25 mouse cellular contexts compared by ENCODE assay signal in genomic region chr19:57600930-57601328, GRCm38 (mm10). TPM values are rescaled to one million over a fixed set of nuclear protein-coding genes. Genes with fewer than 3 reads are reported as not detected.
DNase-seq lines count a peak whose midpoint lies in the region; ATAC-seq and TF ChIP-seq lines count a peak whose summit lies in the region.
"Had no signal": no experiment of that assay in that cellular context is flagged by ENCODE, and none has a peak within 500 bp of the region (broad histone marks: within the 10 kb centered on the region; RNA-seq: fewer than 3 reads in every experiment).

No protein-coding gene starts in this region.

- no peak for TF ChIP-seq RAD21 in MEL (IDR thresholded peaks at IDR 0.05; ENCODE audit: low read depth, low read length)

- H3K36me3 ChIP-seq in embryonic facial prominence, embryonic 11.5 days (replicated peaks; ENCODE audit: control insufficient read depth, insufficient read depth, low read depth, low read length) = no peaks in the 10 kb centered on the region
- H3K36me3 ChIP-seq in embryonic facial prominence, embryonic 10.5 days (replicated peaks) = no peaks in the 10 kb centered on the region
- peaks cover 0 to 10% of the 10 kb centered on the region in 2 experiments; a peak in 2 of 4 replicates for H3K36me3 ChIP-seq in MEL (ENCODE audit: control insufficient read depth in 1 of 2, insufficient read depth in 2 of 2, low read length in 2 of 2)
- H3K36me3 ChIP-seq in embryonic facial prominence, embryonic 13.5 days = no peaks in the 10 kb centered on the region
- H3K36me3 ChIP-seq in kidney, embryonic 15.5 days = no peaks in the 10 kb centered on the region
- H3K36me3 ChIP-seq in hindbrain, embryonic 10.5 days = no peaks in the 10 kb centered on the region
- H3K36me3 ChIP-seq: embryonic facial prominence, embryonic 15.5 days; heart, embryonic 12.5 days; heart, embryonic 15.5 days; hindbrain, embryonic 12.5 days; hindbrain, embryonic 15.5 days had no signal

- ATAC-seq in embryonic facial prominence, embryonic 11.5 days (replicated peaks; ENCODE audit: insufficient number of reproducible peaks, low FRiP score, low TSS enrichment, low read depth) = no peak
- no peak for ATAC-seq in embryonic facial prominence, embryonic 13.5 days (ENCODE audit: insufficient number of reproducible peaks, insufficient read depth, low FRiP score, low TSS enrichment, low read depth)
- no peak for ATAC-seq in kidney, embryonic 15.5 days (replicated peaks; ENCODE audit: low FRiP score)
- ATAC-seq: forebrain, embryonic 14.5 days; forebrain, postnatal 0 days; intestine, postnatal 0 days had no signal

- 45% methylated on average over 2 of the region's 2 CpGs for whole genome bisulfite sequencing in embryonic facial prominence, embryonic 11.5 days
- 56% methylated on average over 2 of the region's 2 CpGs for whole genome bisulfite sequencing in embryonic facial prominence, embryonic 10.5 days
- WGBS in embryonic facial prominence, embryonic 13.5 days = 18% methylated on average over 2 of the region's 2 CpGs
- 87% methylated on average over 2 of the region's 2 CpGs for WGBS in kidney, embryonic 15.5 days
- 84% methylated on average over 2 of the region's 2 CpGs for WGBS in hindbrain, embryonic 10.5 days

- H3K9ac ChIP-seq in embryonic facial prominence, embryonic 11.5 days (replicated peaks; ENCODE audit: low read length) = no peak overlapping the region
- H3K9ac ChIP-seq in MEL (ENCODE audit: control insufficient read depth, low read depth, low read length, poor library complexity, severe bottlenecking) = no peak overlapping the region
- no peak overlapping the region for H3K9ac ChIP-seq in embryonic facial prominence, embryonic 13.5 days
- H3K9ac ChIP-seq in kidney, embryonic 15.5 days = no peak overlapping the region
- H3K9ac ChIP-seq: embryonic facial prominence, embryonic 15.5 days; forebrain, postnatal 0 days; heart, embryonic 12.5 days; heart, embryonic 15.5 days; hindbrain, embryonic 12.5 days; hindbrain, embryonic 15.5 days had no signal

- H3K4me2 ChIP-seq in embryonic facial prominence, embryonic 11.5 days (ENCODE audit: low read depth, low read length) = no peak overlapping the region
- H3K4me2 ChIP-seq in embryonic facial prominence, embryonic 13.5 days = no peak overlapping the region
- H3K4me2 ChIP-seq in kidney, embryonic 15.5 days = no peak overlapping the region
- H3K4me2 ChIP-seq: embryonic facial prominence, embryonic 15.5 days; heart, embryonic 12.5 days; heart, embryonic 15.5 days; hindbrain, embryonic 12.5 days; hindbrain, embryonic 15.5 days had no signal

- H3K79me2 ChIP-seq in MEL (ENCODE audit: control insufficient read depth, insufficient read depth, low read length, poor library complexity) = no peaks in the 10 kb centered on the region; the same call in 1 of the 2 replicates

- H3K9me3 ChIP-seq in embryonic facial prominence, embryonic 11.5 days (replicated peaks; ENCODE audit: control insufficient read depth, low read length) = no peaks in the 10 kb centered on the region
- no peaks in the 10 kb centered on the region for H3K9me3 ChIP-seq in embryonic facial prominence, embryonic 10.5 days
- H3K9me3 ChIP-seq in MEL (replicated peaks; ENCODE audit: insufficient read depth, low read length) = no peaks in the 10 kb centered on the region
- H3K9me3 ChIP-seq in embryonic facial prominence, embryonic 13.5 days = no peaks in the 10 kb centered on the region
- H3K9me3 ChIP-seq in kidney, embryonic 15.5 days (replicated peaks) = no peaks in the 10 kb centered on the region
- H3K9me3 ChIP-seq in hindbrain, embryonic 10.5 days = 0 out of 2 replicates have a peak, but pooled peaks cover 3% of the 10 kb centered on the region
- H3K9me3 ChIP-seq: embryonic facial prominence, embryonic 15.5 days; heart, embryonic 15.5 days; hindbrain, embryonic 12.5 days; hindbrain, embryonic 15.5 days had no signal

- DNase-seq in embryonic facial prominence, embryonic 11.5 days (ENCODE audit: low spot score) = peak; percentile 48
- DNase-seq in embryonic facial prominence, embryonic 10.5 days (ENCODE audit: low spot score) = no peak
- peak; percentile 35 for DNase-seq in MEL (ENCODE audit: low read depth, low spot score)
- no peak for DNase-seq in hindbrain, embryonic 10.5 days (ENCODE audit: low spot score)
- DNase-seq: adrenal gland, adult 8-10 months; adrenal gland, postnatal 25 days; cerebellum, adult 11-12 months; cerebellum, adult 8-10 months; cerebellum, postnatal 10 days; cerebellum, postnatal 36 days; embryo, embryonic 11 days; forebrain, postnatal 0 days; gastrocnemius, adult 2 months; gastrocnemius, postnatal 14 days; heart, postnatal 10 days; heart, postnatal 36 days had no signal

- no peak overlapping the region for H3K27ac ChIP-seq in embryonic facial prominence, embryonic 11.5 days (replicated peaks; ENCODE audit: low read depth, low read length)
- H3K27ac ChIP-seq in embryonic facial prominence, embryonic 10.5 days (replicated peaks) = no peak overlapping the region; the same call in 1 of the 2 replicates
- H3K27ac ChIP-seq in MEL (ENCODE audit: control insufficient read depth, low read depth, low read length) = no peak overlapping the region
- peak overlapping the region; percentile 55; the same call in 1 of the 2 replicates for H3K27ac ChIP-seq in embryonic facial prominence, embryonic 13.5 days
- no peak overlapping the region for H3K27ac ChIP-seq in kidney, embryonic 15.5 days
- H3K27ac ChIP-seq in hindbrain, embryonic 10.5 days = no peak overlapping the region
- H3K27ac ChIP-seq: gastrocnemius, adult 2 months; heart, embryonic 15.5 days; hindbrain, embryonic 15.5 days had no signal

- no peak for TF ChIP-seq POLR2A in MEL (IDR thresholded peaks at IDR 0.05; ENCODE audit: control insufficient read depth in 1 of 2, insufficient read depth in 1 of 2, low read depth in 1 of 2, low read length in 2 of 2, poor library complexity in 1 of 2)

- no peak for TF ChIP-seq EP300 in MEL (IDR thresholded peaks at IDR 0.05; ENCODE audit: low read depth in 1 of 2, low read length in 2 of 2)

- H3K4me3 ChIP-seq in embryonic facial prominence, embryonic 11.5 days (ENCODE audit: low read depth, low read length) = no peak overlapping the region
- H3K4me3 ChIP-seq in embryonic facial prominence, embryonic 10.5 days = no peak overlapping the region
- peak overlapping the region in 1 of 2 experiments; percentile 18; a peak in 2 of 4 replicates for H3K4me3 ChIP-seq in MEL (ENCODE audit: control insufficient read depth in 1 of 2, insufficient read depth in 1 of 2, low read depth in 2 of 2, low read length in 2 of 2)
- no peak overlapping the region for H3K4me3 ChIP-seq in embryonic facial prominence, embryonic 13.5 days
- no peak overlapping the region for H3K4me3 ChIP-seq in kidney, embryonic 15.5 days (replicated peaks)
- H3K4me3 ChIP-seq in hindbrain, embryonic 10.5 days = no peak overlapping the region
- H3K4me3 ChIP-seq: embryonic facial prominence, embryonic 15.5 days; gastrocnemius, adult 2 months; heart, embryonic 12.5 days; heart, embryonic 15.5 days; hindbrain, embryonic 12.5 days; hindbrain, embryonic 15.5 days had no signal

- H3K27me3 ChIP-seq in embryonic facial prominence, embryonic 11.5 days (ENCODE audit: control insufficient read depth, insufficient read depth, low read length) = no peaks in the 10 kb centered on the region
- H3K27me3 ChIP-seq in embryonic facial prominence, embryonic 10.5 days (replicated peaks; ENCODE audit: low read depth, poor library complexity, severe bottlenecking) = 0 out of 2 replicates have a peak, but pooled peaks cover 6% of the 10 kb centered on the region
- H3K27me3 ChIP-seq in MEL (ENCODE audit: control insufficient read depth in 1 of 2, insufficient read depth in 2 of 2, low read length in 2 of 2) = peaks cover 0 to 3% of the 10 kb centered on the region in 2 experiments; a peak in 2 of 4 replicates
- H3K27me3 ChIP-seq in embryonic facial prominence, embryonic 13.5 days = no peaks in the 10 kb centered on the region
- no peaks in the 10 kb centered on the region for H3K27me3 ChIP-seq in kidney, embryonic 15.5 days
- H3K27me3 ChIP-seq in hindbrain, embryonic 10.5 days (ENCODE audit: insufficient read depth, poor library complexity, severe bottlenecking) = no peaks in the 10 kb centered on the region; the same call in 1 of the 2 replicates
- H3K27me3 ChIP-seq: embryonic facial prominence, embryonic 15.5 days; heart, embryonic 12.5 days; heart, embryonic 15.5 days; hindbrain, embryonic 12.5 days; hindbrain, embryonic 15.5 days had no signal

- no peaks in the 10 kb centered on the region for H3K4me1 ChIP-seq in embryonic facial prominence, embryonic 11.5 days (ENCODE audit: control insufficient read depth, insufficient read depth, low read length)
- H3K4me1 ChIP-seq in embryonic facial prominence, embryonic 10.5 days = peaks cover 38% of the 10 kb centered on the region
- H3K4me1 ChIP-seq in MEL (ENCODE audit: control insufficient read depth in 1 of 2, insufficient read depth in 2 of 2, low read length in 2 of 2) = peaks cover 10 to 15% of the 10 kb centered on the region in 2 experiments
- peaks cover 25% of the 10 kb centered on the region for H3K4me1 ChIP-seq in embryonic facial prominence, embryonic 13.5 days
- H3K4me1 ChIP-seq in kidney, embryonic 15.5 days = peaks cover 12% of the 10 kb centered on the region
- peaks cover 7% of the 10 kb centered on the region; the same call in 1 of the 2 replicates for H3K4me1 ChIP-seq in hindbrain, embryonic 10.5 days (replicated peaks)
- H3K4me1 ChIP-seq: heart, embryonic 15.5 days had no signal

- TF ChIP-seq CTCF in MEL (IDR thresholded peaks at IDR 0.05 in 2 of 3, conservative IDR thresholded peaks at IDR 0.05 in 1 of 3; ENCODE audit: control insufficient read depth in 1 of 3, insufficient read depth in 1 of 3, low read depth in 2 of 3, low read length in 3 of 3, poor library complexity in 1 of 3, severe bottlenecking in 1 of 3) = no peak

TF ChIP-seq in MEL, 35 proteins besides CTCF, POLR2A, EP300 and RAD21:
- TF ChIP-seq NELFE (IDR thresholded peaks at IDR 0.05; ENCODE audit: low read depth, low read length) = peak; percentile 18; the same call in 1 of the 2 replicates
- no peak for TF ChIP-seq SMC3 (IDR thresholded peaks at IDR 0.05; ENCODE audit: low read depth, low read length)

RNA-seq across cellular contexts. Expression of gene Atrnl1, which starts 9.9 kb away (rescaled TPM):
- 7.2 and 7.8 TPM in 2 replicates for polyA plus RNA-seq in embryonic facial prominence, embryonic 11.5 days (2014; fragmentation: Nextera tagmentation; extraction: Ambion mirVana)
- 4.0 and 4.3 TPM in 2 replicates for polyA plus RNA-seq in embryonic facial prominence, embryonic 10.5 days (2016; fragmentation: Nextera tagmentation; extraction: Ambion mirVana)
- 8.2 and 9.3 TPM in 2 replicates for total RNA-seq in MEL (2012; rRNA removed)
- 1 to 10 TPM in 1 of 2 experiments, not detected in 1; 6.4 TPM for polyA plus RNA-seq in MEL (2012; ENCODE audit: insufficient read depth in 1 of 2, insufficient read length in 2 of 2, low read depth in 1 of 2, low replicate concordance in 2 of 2, missing spikeins in 1 of 2)
- 8.2 and 8.9 TPM in 2 replicates for polyA plus RNA-seq in embryonic facial prominence, embryonic 13.5 days (2015; fragmentation: Nextera tagmentation; extraction: Ambion mirVana)
- 9.2 and 9.7 TPM in 2 replicates for polyA plus RNA-seq in kidney, embryonic 15.5 days (2015; fragmentation: Nextera tagmentation; extraction: Ambion mirVana)
- polyA plus RNA-seq in hindbrain, embryonic 10.5 days (2016; fragmentation: Nextera tagmentation; extraction: Ambion mirVana) = 3.5 and 4.5 TPM in 2 replicates

Comparison
In these comparisons a context has a peak if more than half of its experiments do, and no peak if none do; other contexts are left out.
1. DNase-seq: peak in embryonic facial prominence, embryonic 11.5 days (single experiment) and MEL (single experiment); none in embryonic facial prominence, embryonic 10.5 days (single experiment) and hindbrain, embryonic 10.5 days (single experiment).